Mouse (Mus musculus) gastrocnemius, postnatal 25 days (tissue): ENCODE data around the gene Usp25. TPM values are rescaled to one million over a fixed set of nuclear protein-coding genes. Genes with fewer than 3 reads are reported as not detected.

Source experiments
- DNase-seq: peaks from one replicate; pipeline ENCODE4 v3.0.0; 2022
- long read RNA-seq, 2 experiments: library from polyadenylated mRNA; stranded (forward); transcript quantifications; one replicate each; pipeline ENCODE4 v2.0.0; 2021
- total RNA-seq, 2 experiments: library from RNA; stranded (reverse); gene quantifications; 1 replicate in 1 of 2; 2 replicates in 1 of 2; pipeline ENCODE4 v1.2.3; 2021

Usp25 gene
- 10 to 100 TPM; 75.0 to 88.3 TPM for total RNA-seq
- long read RNA-seq, experiment 1, partial matches to known transcripts, result 15 of 32 reads
- long read RNA-seq, experiment 1, other reads (novel, unspliced or antisense), result 17 of 32 reads
- long read RNA-seq, experiment 2, full-length matches to known transcripts, result 2 of 56 reads
- long read RNA-seq, experiment 2, partial matches to known transcripts, result 32 of 56 reads
- long read RNA-seq, experiment 2, other reads (novel, unspliced or antisense), result 22 of 56 reads

- peak; percentile 94 for DNase-seq
Observed at GRCm38 (mm10) chr16:77013427-77014320, at the start of gene Usp25. Gene Usp25 (plus strand): TSS chr16:77013706.

- DNase-seq, result no peak
Observed at GRCm38 (mm10) chr16:76967593-76968275, 45.8 kb upstream of the Usp25 start.

DNA sequence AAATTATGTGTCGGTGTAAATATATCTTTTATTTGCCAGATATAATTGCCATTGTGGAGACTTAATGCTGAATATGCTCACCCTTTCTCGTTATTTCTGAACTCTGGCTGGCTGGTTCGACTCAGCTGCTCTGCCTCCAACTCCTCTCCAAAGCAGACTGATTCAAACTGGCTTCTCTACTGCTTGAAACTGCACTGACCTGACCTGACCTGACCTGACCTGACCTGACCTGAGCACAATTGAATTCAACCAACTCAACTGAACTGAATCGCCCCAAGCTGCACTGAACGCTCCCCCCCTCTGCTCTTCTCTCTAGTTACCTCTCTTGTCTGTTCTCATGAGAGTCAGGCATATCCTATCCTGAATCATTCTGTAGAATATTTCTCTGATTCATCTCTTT, 42.3 kb upstream of the Usp25 start:
- no peak for DNase-seq

DNA sequence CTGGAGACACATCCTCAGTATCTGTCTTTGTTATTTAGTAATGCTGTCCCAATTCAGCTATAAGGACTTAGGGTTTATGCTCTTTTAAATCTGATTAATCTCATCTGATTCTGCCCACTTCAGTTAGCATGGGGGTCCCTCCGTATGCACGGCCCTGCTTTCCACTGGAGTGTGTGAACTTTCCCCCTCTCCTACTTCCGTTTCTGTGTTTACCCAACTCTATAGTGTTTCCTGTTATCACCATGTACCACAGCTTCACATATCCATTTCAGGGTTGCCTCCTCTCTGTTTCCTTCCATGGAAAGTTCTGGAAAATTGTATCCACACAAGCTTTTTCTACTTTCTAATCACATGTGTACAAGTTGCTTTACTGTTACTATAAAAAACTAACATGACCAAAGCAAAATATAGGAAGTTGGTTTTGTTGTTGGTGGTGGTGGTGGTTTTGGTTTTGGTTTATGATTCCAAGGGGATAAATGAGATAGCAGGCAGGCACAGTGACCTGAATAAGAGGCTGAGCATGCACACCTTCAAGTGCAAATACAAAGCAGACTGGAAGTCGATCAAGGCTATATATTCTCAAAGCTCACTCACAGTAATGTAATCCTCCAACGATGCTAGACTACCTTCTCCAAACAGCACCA, 36.6 kb upstream of the Usp25 start:
- no peak for DNase-seq

- no peak for DNase-seq
Observed at GRCm38 (mm10) chr16:76983696-76984095, 29.8 kb upstream of the Usp25 start.

GRCm38 (mm10) chr16:76987711-76988110, 25.8 kb upstream of the Usp25 start:
- DNase-seq, result no peak

DNA sequence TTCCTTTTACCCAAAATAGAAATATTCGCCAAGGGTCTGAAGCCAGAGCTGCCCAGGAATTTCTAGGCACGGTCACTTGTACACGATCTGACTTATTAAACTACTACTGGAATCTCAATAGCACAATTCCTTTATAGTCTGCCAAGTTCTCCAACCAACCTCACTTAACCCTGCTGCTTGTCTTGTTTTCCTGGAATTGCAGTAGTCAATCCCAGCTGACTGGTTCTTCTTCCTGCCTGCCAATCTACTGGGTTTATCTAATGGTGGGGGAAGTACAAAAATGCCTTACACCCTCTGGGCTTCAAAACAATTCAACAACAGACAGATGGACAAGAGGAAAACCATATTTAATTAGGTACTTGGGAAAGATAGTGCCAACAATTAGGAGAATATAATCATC, 9.6 kb upstream of the Usp25 start:
- no peak for DNase-seq

DNA sequence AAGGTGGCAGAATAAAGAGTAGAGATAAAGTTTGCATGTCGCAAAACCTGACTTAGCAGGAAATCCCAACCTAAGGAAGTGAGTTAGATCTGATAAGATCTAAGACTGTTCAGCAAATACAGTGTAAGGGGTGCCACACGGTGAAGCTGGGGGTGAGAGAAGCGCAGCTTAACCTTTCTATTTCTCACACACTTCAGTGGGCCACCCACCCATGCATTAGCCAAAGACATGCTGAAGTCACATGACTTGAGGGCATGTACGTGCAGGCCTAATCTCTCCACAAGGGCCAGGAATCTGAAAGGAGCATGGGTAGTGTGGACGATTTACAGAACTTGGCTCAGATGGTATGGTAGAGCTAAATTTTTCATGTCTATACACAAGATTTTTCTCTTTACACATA, 4.3 kb upstream of the Usp25 start:
- DNase-seq, result no peak

DNA sequence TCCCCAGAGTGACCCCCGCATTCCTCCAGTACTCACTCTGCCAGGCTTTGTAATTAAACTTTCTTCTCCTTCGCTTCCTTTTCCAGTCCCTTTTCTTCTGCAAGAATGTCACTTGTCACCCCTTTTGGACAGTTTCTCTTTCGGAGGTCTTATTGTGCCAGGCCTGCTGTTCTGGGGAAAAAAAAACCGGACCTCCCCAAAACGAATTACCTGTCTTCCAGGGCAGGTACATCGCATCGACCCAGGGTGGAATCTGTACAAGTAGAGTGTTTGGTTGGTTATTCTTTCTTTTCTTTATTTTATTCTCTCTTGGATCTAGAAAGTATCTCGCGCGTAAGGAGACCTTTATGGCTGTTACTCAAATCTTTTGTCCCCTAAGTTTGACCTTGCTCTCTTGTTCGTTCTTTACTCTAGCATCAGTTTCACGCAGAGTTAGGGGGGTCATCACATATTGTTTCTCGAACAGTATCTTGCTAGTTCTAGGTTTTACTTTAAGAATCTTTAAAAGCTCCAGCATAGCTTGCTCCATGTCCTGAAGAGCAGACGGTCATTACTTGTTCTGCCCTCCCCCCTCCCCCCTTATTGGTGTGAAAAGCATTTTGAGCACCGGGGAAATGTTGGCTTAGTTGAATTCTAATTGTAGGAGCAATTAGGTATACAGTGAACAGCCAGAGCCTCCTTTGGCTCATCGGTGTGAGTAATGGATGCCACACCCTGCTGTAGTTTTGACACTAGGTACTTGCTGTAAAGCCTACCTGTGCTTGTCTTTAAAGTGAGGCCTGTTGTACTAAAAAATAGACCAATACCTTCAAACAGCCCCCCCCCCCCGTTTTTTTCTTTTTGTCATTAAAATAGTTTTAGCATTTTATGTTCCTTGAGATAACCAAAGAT, 1.1 kb downstream of the Usp25 start:
- no peak for DNase-seq

GRCm38 (mm10) chr16:77015380-77016346, 2.2 kb downstream of the Usp25 start:
- no peak for DNase-seq

- DNase-seq, result no peak
Observed at GRCm38 (mm10) chr16:77017931-77018330, 4.4 kb downstream of the Usp25 start.

DNA sequence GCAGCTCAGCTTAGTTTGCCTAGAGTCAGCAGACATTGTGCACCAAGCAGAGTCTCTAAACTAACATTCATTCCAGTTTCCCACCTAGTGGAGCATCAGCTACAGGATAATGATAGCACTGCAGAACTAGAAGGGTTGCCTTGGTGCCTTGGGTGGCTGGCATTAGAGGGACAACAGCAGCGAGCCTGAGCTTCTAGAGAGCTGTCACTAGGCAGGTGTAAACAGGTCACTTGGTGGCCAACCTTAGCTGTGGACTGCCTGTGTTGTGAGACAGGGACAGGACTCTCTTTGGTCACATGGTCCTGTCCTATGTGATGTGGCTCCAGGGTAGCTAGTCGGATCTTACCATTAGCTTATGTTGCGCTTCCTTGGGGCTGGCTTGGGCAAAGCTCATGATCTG, 6.7 kb downstream of the Usp25 start:
- no peak for DNase-seq

DNA sequence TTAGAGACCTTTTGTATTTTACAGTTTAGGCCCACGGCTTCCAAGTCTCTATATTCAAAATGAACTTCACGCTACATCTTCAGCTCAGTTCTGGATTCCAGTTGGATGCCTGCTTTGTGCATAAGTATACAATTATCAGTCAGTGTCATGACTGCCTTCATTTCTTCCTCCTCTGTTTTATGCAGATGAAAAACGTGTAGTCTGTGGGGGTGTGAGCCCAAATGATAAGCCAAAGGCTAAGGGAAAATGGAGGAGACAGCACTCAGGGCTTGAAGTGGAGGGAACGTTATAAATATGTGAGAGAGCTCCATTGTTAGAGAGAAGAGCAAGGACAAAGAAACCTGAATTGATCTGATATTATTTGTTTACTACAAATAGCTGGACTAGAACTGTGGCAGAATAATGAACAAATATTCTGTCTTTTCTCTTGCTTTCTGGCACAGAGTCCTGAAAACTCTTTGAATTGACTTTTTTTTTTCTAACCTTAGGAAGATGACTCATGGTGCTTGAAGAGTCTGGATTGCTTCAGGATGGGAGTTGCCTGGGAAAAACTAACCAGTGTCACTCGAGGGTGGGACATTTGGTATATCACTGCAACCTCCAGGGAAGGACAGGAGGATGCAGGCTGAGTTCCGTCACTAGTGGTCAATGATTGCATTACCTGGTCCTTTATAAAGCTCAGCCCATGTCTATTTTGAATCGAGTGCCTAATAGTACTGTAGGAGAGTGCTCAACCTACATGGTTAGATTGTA, 10.3 kb downstream of the Usp25 start:
- DNase-seq, result no peak

DNA sequence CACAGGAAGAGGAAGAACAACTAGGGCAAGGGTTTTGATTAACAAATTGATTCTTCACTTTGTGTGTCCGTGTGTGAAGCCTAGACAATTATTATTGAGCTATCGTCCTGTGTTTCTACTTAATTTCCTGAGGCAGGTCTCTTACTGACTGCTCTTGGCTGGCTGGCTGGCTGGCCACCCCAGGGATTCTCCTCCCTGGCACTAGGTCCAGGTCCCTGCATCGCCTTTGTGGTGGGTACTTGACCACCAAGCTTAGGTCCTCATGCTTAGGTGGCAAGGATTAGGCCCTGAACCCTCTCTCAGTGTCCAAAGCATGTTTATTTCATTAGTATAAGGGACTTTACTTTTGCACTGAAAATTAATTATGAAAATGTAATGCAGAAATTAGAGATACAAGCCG, 12.6 kb downstream of the Usp25 start:
- DNase-seq, result no peak

- no peak for DNase-seq
Observed at GRCm38 (mm10) chr16:77026933-77027332, 13.4 kb downstream of the Usp25 start.

- DNase-seq, result no peak
Observed at GRCm38 (mm10) chr16:77027976-77028686, 14.6 kb downstream of the Usp25 start.

GRCm38 (mm10) chr16:77028687-77029417, 15.3 kb downstream of the Usp25 start:
- peak; percentile 61 for DNase-seq

GRCm38 (mm10) chr16:77030435-77030834, 16.9 kb downstream of the Usp25 start:
- no peak for DNase-seq
